Mouse (Mus musculus): Measurements from ENCODE around the gene Nup188. TPM values are rescaled to one million over a fixed set of nuclear protein-coding genes. Genes with fewer than 3 reads are reported as not detected.

Nup188 gene
- polyA plus RNA-seq, 1 experiment from 2014 or later, result 43.1 TPM

DNA sequence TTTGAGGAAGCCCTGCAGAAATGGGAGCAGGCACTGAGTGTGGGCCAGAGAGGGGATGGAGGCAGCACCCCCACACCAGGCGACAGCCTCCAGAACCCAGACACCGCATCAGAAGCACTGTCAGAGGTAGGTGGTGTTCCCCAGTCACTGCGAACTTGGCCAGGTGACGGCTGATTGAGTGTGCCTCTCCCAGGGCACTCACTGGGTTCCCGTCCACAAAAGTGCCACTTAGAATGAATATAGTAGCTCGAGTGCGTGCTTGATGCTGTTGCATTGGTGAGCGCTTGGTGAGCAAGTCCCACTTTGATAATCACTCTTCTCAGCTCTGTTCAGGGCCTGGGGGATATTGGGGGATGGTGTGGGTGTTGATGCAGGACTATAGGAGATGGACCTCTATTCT lies 85.3 kb downstream of the Nup188 start:
- Histone ChIP-seq H3K27ac (ENCODE audit: low read length) (no peak overlapping the region), H3K4me3 (ENCODE audit: low read depth, low read length) (no peak overlapping the region), H3K9ac (replicated peaks; ENCODE audit: low read depth, low read length) (no peak overlapping the region), H3K4me2 (replicated peaks; ENCODE audit: low read depth, low read length) (no peak overlapping the region), H3K27me3 (ENCODE audit: control insufficient read depth, insufficient read depth, low read length) (no peaks in the 10 kb centered on the region), H3K36me3 (ENCODE audit: control insufficient read depth, insufficient read depth, low read length) (peaks cover 60% of the 10 kb centered on the region), H3K4me1 (ENCODE audit: control insufficient read depth, insufficient read depth, low read length) (no peaks in the 10 kb centered on the region), H3K9me3 (ENCODE audit: control insufficient read depth, low read depth, low read length) (no peaks in the 10 kb centered on the region)
- 96% methylated on average over 8 of the region's 8 CpGs for WGBS
- no peak for ATAC-seq (ENCODE audit: insufficient number of reproducible peaks, insufficient read depth, low FRiP score, low read depth)

- Histone ChIP-seq H3K27ac (ENCODE audit: low read length) (no peak overlapping the region), H3K4me2 (replicated peaks; ENCODE audit: low read depth, low read length) (no peak overlapping the region), H3K4me3 (ENCODE audit: low read depth, low read length) (no peak overlapping the region), H3K9ac (replicated peaks; ENCODE audit: low read depth, low read length) (no peak overlapping the region), H3K9me3 (ENCODE audit: control insufficient read depth, low read depth, low read length) (no peaks in the 10 kb centered on the region), H3K36me3 (ENCODE audit: control insufficient read depth, insufficient read depth, low read length) (peaks cover 66% of the 10 kb centered on the region), H3K4me1 (ENCODE audit: control insufficient read depth, insufficient read depth, low read length) (no peaks in the 10 kb centered on the region), H3K27me3 (ENCODE audit: control insufficient read depth, insufficient read depth, low read length) (no peaks in the 10 kb centered on the region)
- no peak for ATAC-seq (ENCODE audit: insufficient number of reproducible peaks, insufficient read depth, low FRiP score, low read depth)
- WGBS, result 98% methylated on average over 5 of the region's 5 CpGs
Observed at GRCm38 (mm10) chr2:30372726-30373125, 86.5 kb downstream of the Nup188 start.

- WGBS, result 91% methylated on average over 10 of the region's 10 CpGs
Observed at GRCm38 (mm10) chr2:30375893-30376292, 89.7 kb downstream of the Nup188 start.

DNA sequence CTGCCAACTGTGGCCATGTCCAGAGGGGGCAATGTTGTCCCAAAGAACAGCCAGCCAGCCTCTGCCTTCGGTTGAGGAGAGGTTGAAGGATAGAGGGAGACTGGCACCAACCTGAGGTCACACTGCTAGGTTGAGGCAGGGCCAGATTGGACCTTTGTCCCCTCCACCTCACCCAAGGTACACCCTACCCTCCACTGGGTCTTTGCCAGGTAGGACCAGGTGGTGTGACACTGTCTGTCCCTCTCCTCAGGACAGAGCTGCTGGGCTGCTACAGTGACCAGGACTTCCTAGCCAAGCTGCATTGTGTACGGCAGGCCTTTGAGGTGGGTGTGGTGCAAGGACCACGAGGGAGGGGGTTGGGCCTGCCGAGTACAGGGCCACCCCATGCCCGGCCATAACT lies 91.5 kb downstream of the Nup188 start:
- H3K36me3 ChIP-seq (ENCODE audit: control insufficient read depth, insufficient read depth, low read length), result peaks cover 67% of the 10 kb centered on the region
- no peak overlapping the region for H3K4me3 ChIP-seq (ENCODE audit: low read depth, low read length)
- 77% methylated on average over 5 of the region's 5 CpGs for WGBS
- no peaks in the 10 kb centered on the region for H3K4me1 ChIP-seq (ENCODE audit: control insufficient read depth, insufficient read depth, low read length)
- no peaks in the 10 kb centered on the region for H3K27me3 ChIP-seq (ENCODE audit: control insufficient read depth, insufficient read depth, low read length)
- no peak for ATAC-seq (ENCODE audit: insufficient number of reproducible peaks, insufficient read depth, low FRiP score, low read depth)
- no peak overlapping the region for H3K9ac ChIP-seq (replicated peaks; ENCODE audit: low read depth, low read length)
- no peaks in the 10 kb centered on the region for H3K9me3 ChIP-seq (ENCODE audit: control insufficient read depth, low read depth, low read length)
- no peak overlapping the region for H3K27ac ChIP-seq (ENCODE audit: low read length)
- H3K4me2 ChIP-seq (replicated peaks; ENCODE audit: low read depth, low read length), result no peak overlapping the region

More at GRCm38 (mm10) chr2:30375893-30376292, 89.7 kb downstream of the Nup188 start:
- peaks cover 58% of the 10 kb centered on the region for H3K36me3 ChIP-seq (ENCODE audit: control insufficient read depth, insufficient read depth, low read length)
- no peaks in the 10 kb centered on the region for H3K4me1 ChIP-seq (ENCODE audit: control insufficient read depth, insufficient read depth, low read length)
- H3K9ac ChIP-seq (replicated peaks; ENCODE audit: low read depth, low read length), result no peak overlapping the region
- H3K9me3 ChIP-seq (ENCODE audit: control insufficient read depth, low read depth, low read length), result no peaks in the 10 kb centered on the region
- no peak overlapping the region for H3K4me2 ChIP-seq (replicated peaks; ENCODE audit: low read depth, low read length)
- no peak overlapping the region for H3K4me3 ChIP-seq (ENCODE audit: low read depth, low read length)
- H3K27ac ChIP-seq (ENCODE audit: low read length), result no peak overlapping the region
- ATAC-seq (ENCODE audit: insufficient number of reproducible peaks, insufficient read depth, low FRiP score, low read depth), result no peak
- H3K27me3 ChIP-seq (ENCODE audit: control insufficient read depth, insufficient read depth, low read length), result no peaks in the 10 kb centered on the region

DNA sequence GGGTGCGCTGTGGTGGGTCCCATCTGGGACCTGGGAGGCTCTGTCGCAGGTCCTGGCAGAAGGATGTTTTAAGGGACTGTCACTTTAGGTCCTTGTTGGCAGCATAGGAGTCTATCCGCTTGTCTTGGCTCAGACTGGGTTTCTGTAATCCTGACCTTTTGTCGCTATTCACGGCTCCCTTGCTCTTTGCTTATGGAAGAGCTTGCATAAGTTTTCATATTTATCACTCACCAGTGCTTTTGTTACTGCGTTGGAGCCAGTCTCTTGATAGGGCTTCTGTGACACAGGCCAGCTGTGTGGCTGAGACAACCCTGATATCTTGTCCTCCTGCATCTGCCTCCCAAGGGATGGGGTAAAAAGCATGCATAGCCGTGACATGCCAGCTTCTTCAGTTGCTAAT lies 93.1 kb downstream of the Nup188 start:
- ATAC-seq (ENCODE audit: insufficient number of reproducible peaks, insufficient read depth, low FRiP score, low read depth), result no peak
- no peak overlapping the region for H3K4me2 ChIP-seq (replicated peaks; ENCODE audit: low read depth, low read length)
- no peaks in the 10 kb centered on the region for H3K4me1 ChIP-seq (ENCODE audit: control insufficient read depth, insufficient read depth, low read length)
- peaks cover 68% of the 10 kb centered on the region for H3K36me3 ChIP-seq (ENCODE audit: control insufficient read depth, insufficient read depth, low read length)
- H3K27ac ChIP-seq (ENCODE audit: low read length), result no peak overlapping the region
- no peak overlapping the region for H3K9ac ChIP-seq (replicated peaks; ENCODE audit: low read depth, low read length)
- WGBS, result 83% methylated on average over 7 of the region's 7 CpGs
- H3K4me3 ChIP-seq (ENCODE audit: low read depth, low read length), result no peak overlapping the region
- H3K9me3 ChIP-seq (ENCODE audit: control insufficient read depth, low read depth, low read length), result no peaks in the 10 kb centered on the region
- no peaks in the 10 kb centered on the region for H3K27me3 ChIP-seq (ENCODE audit: control insufficient read depth, insufficient read depth, low read length)

DNA sequence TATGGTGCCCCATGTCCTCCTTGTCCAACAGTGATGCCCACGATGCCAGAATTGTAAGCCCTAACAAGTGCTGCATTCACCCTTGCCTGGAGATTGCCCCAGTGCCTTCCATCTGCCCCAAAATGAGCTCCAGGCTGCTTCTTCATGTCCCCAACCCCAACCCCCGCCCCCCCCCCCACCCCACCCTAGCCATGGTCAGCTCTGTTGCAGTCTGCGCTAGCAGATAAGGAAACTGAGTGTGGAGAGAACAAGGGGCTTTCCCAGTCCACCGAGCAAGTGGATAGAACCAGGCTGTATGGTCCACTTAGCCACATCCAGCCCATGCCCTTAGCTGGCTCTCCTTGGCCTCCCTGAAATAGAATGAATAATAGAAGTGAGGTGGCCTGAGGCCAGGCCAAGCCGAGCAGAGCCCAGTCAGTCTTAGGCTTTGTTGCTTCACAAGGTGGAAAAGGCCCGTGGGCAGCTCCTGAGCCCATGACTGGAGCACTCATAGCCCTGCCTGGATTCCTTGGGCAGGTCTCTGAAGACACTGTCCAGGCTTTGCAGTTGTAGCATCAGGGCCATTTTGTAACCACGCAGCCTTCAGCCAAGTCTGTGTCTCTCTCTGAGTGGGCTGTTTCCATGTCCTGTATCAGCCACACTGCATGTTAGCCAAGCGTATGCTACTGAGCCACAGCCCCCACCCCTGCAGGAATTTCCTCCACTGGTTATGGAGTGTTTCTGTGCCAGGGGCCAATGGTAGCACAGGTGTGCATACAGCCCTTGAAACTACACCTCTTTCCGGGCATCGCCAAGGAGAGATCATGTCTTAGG lies 94.6 kb downstream of the Nup188 start:
- H3K27me3 ChIP-seq (ENCODE audit: control insufficient read depth, insufficient read depth, low read length), result no peaks in the 10 kb centered on the region
- no peak for ATAC-seq (ENCODE audit: insufficient number of reproducible peaks, insufficient read depth, low FRiP score, low read depth)
- no peaks in the 10 kb centered on the region for H3K9me3 ChIP-seq (ENCODE audit: control insufficient read depth, low read depth, low read length)
- H3K36me3 ChIP-seq (ENCODE audit: control insufficient read depth, insufficient read depth, low read length), result peaks cover 64% of the 10 kb centered on the region
- no peak overlapping the region for H3K4me3 ChIP-seq (ENCODE audit: low read depth, low read length)
- WGBS, result 86% methylated on average over 10 of the region's 10 CpGs
- H3K27ac ChIP-seq (ENCODE audit: low read length), result no peak overlapping the region
- H3K9ac ChIP-seq (replicated peaks; ENCODE audit: low read depth, low read length), result no peak overlapping the region
- H3K4me2 ChIP-seq (replicated peaks; ENCODE audit: low read depth, low read length), result no peak overlapping the region
- no peaks in the 10 kb centered on the region for H3K4me1 ChIP-seq (ENCODE audit: control insufficient read depth, insufficient read depth, low read length)

DNA sequence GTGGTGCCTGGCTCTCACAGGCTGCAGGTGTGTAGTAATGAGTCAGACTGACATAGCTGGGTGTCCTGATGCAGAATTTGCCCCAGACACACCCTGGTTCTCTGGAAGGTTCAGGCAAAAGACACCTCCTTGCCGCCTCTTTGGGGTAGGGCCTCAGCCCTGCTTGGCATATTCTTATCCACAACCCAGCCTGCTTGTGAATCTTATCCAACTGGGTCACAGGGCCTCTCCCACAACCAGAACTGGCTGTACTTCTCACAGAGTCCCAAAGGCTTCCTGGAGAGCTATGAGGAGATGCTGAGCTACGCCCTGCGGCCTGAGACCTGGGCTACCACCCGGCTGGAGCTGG lies 95.2 kb downstream of the Nup188 start:
- peaks cover 58% of the 10 kb centered on the region for H3K36me3 ChIP-seq (ENCODE audit: control insufficient read depth, insufficient read depth, low read length)
- ATAC-seq (ENCODE audit: insufficient number of reproducible peaks, insufficient read depth, low FRiP score, low read depth), result no peak
- no peak overlapping the region for H3K4me2 ChIP-seq (replicated peaks; ENCODE audit: low read depth, low read length)
- H3K4me1 ChIP-seq (ENCODE audit: control insufficient read depth, insufficient read depth, low read length), result no peaks in the 10 kb centered on the region
- no peak overlapping the region for H3K4me3 ChIP-seq (ENCODE audit: low read depth, low read length)
- H3K9me3 ChIP-seq (ENCODE audit: control insufficient read depth, low read depth, low read length), result no peaks in the 10 kb centered on the region
- H3K27me3 ChIP-seq (ENCODE audit: control insufficient read depth, insufficient read depth, low read length), result no peaks in the 10 kb centered on the region
- no peak overlapping the region for H3K9ac ChIP-seq (replicated peaks; ENCODE audit: low read depth, low read length)
- H3K27ac ChIP-seq (ENCODE audit: low read length), result no peak overlapping the region
- WGBS, result 92% methylated on average over 4 of the region's 4 CpGs

- Histone ChIP-seq H3K27ac (ENCODE audit: low read length) (no peak overlapping the region), H3K27me3 (ENCODE audit: control insufficient read depth, insufficient read depth, low read length) (no peaks in the 10 kb centered on the region), H3K36me3 (ENCODE audit: control insufficient read depth, insufficient read depth, low read length) (peaks cover 32% of the 10 kb centered on the region), H3K4me1 (ENCODE audit: control insufficient read depth, insufficient read depth, low read length) (no peaks in the 10 kb centered on the region), H3K9me3 (ENCODE audit: control insufficient read depth, low read depth, low read length) (no peaks in the 10 kb centered on the region), H3K9ac (replicated peaks; ENCODE audit: low read depth, low read length) (no peak overlapping the region), H3K4me2 (replicated peaks; ENCODE audit: low read depth, low read length) (no peak overlapping the region), H3K4me3 (ENCODE audit: low read depth, low read length) (no peak overlapping the region)
- no peak for ATAC-seq (ENCODE audit: insufficient number of reproducible peaks, insufficient read depth, low FRiP score, low read depth)
- WGBS, result 81% methylated on average over 5 of the region's 5 CpGs
Observed at GRCm38 (mm10) chr2:30384814-30385213, 98.6 kb downstream of the Nup188 start.

DNA sequence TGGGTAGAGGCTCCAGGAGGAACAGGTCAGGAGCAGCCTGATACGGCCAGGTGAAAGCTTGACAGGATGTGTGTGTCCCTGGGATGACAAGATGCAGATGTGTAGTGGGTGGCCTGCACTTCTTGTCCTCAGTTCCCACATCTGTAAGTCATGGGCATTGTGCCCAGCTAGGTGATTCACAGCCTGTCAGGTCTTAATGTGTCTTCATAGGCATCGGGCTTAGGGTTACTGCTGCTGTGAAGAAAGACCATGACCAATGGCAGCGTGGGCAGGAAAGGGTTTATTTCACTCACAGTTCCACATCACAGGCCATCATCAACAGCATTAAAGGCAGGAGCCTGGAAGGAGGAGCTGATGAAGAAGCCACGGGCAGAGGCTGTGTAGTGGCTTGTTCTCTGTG lies 99.4 kb downstream of the Nup188 start:
- Histone ChIP-seq H3K36me3 (ENCODE audit: control insufficient read depth, insufficient read depth, low read length) (peaks cover 29% of the 10 kb centered on the region), H3K4me1 (ENCODE audit: control insufficient read depth, insufficient read depth, low read length) (no peaks in the 10 kb centered on the region), H3K27me3 (ENCODE audit: control insufficient read depth, insufficient read depth, low read length) (no peaks in the 10 kb centered on the region), H3K27ac (ENCODE audit: low read length) (no peak overlapping the region), H3K9me3 (ENCODE audit: control insufficient read depth, low read depth, low read length) (no peaks in the 10 kb centered on the region), H3K9ac (replicated peaks; ENCODE audit: low read depth, low read length) (no peak overlapping the region), H3K4me2 (replicated peaks; ENCODE audit: low read depth, low read length) (no peak overlapping the region), H3K4me3 (ENCODE audit: low read depth, low read length) (no peak overlapping the region)
- no peak for ATAC-seq (ENCODE audit: insufficient number of reproducible peaks, insufficient read depth, low FRiP score, low read depth)
- WGBS, result 88% methylated on average over 4 of the region's 4 CpGs
